Mouse (Mus musculus): ENCODE results near the gene Mpp1. TPM values are rescaled to one million over a fixed set of nuclear protein-coding genes. Genes with fewer than 3 reads are reported as not detected.

Gene Mpp1
- polyA plus RNA-seq (2014; fragmentation: Illumina TruSeq; extraction: RNeasy Lipid Tissue Mini Kit (QIAGEN cat#74804)) = 52.5 TPM

DNA sequence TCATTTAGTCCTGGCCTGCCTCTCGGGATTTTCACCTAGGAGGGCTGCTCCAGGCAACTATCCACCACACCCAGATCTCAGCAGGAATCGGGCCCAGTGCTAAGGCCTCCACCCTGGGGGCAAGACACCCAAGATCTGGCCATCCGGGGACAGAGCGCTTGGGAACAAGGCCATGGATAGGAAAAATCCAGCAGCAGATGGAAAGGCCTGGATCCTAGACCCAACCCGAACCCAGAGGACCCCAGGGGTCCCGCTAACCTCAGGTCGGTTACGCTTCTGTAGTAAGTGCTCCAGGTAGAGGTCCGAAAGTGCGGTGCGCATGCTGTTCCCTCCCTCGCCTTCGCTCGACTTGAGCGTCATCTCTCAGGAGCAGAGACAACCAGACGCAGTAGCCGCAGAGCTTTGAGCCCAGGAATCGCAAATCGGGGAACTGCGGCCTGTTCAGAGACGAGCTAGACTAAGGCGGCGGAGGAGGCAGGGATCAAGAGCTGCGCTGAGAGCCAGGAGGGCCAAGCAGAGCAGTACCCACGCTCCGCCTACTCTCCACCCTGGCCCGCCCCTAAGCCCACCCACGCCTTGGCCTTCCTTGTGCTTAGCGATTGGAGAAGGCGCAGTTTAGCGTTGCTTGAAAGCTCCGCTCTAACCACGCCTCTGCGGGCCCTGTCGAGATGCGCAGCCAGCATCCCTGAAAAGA is at the start of gene Mpp1:
Gene Mpp1, minus strand, starts transcription at position 550 of the 694 bp plus-strand sequence.

DNA sequence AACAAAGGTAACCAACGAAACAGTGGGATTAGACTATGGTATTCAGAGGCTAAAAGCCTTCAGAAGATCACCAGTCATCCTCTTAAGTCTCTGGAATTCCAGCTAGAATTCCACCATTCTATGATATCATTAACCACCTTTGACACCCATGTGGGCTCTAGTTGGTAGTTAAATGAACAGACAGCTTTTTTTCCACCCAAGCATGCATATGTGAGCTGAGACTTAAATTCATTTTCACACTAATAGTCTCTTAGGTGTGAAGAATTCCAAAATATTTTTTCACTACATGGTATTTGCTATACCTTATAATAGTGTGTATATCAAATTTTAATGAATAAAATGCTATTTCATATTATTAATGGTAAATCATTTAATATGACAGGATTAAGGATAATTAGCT is 32.9 kb upstream of the Mpp1 start, which contains the start of gene Smim9:
Gene Smim9, minus strand, starts transcription at position 101 of the 400 bp plus-strand sequence.

DNA sequence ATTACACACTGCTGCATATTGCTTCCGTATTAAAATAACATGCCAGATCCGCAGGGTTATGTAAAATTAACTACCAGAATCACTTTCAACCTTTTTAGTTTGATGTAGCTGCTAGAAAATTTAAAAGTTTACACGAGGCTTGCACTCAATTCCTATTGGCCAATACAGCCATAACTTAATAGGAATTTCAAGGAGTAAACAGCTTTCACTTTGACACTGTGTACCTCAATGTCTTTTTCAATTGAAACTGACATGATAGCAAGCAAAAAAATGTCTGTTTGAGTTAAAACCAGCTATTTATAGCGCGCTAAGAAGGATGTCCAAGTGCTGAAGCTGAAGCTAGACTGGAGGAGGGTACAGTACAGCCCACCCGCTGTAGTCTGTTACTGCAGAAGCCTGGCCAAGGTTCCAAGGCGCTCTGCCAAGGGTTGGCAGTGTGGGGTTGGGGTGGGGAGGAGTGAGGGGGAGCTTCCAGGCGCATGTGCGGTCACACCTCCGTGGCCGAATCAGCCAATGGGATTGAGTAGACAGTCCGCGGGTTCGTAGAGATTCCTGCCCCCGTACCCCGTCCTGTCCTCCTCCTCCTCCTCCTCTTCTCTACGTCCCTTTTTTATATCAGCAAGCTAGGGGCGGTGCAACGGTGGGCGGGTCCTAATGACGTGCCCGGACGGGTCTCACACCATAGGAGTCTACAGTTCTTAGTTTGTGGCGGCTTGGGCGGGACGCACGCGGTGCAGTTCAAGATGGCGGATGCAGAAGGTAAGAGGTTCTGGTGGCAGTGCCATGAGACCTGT is 35.2 kb downstream of the Mpp1 start, which contains the start of gene Dkc1:
Gene Dkc1, plus strand, starts transcription at position 486 of the 794 bp plus-strand sequence.

DNA sequence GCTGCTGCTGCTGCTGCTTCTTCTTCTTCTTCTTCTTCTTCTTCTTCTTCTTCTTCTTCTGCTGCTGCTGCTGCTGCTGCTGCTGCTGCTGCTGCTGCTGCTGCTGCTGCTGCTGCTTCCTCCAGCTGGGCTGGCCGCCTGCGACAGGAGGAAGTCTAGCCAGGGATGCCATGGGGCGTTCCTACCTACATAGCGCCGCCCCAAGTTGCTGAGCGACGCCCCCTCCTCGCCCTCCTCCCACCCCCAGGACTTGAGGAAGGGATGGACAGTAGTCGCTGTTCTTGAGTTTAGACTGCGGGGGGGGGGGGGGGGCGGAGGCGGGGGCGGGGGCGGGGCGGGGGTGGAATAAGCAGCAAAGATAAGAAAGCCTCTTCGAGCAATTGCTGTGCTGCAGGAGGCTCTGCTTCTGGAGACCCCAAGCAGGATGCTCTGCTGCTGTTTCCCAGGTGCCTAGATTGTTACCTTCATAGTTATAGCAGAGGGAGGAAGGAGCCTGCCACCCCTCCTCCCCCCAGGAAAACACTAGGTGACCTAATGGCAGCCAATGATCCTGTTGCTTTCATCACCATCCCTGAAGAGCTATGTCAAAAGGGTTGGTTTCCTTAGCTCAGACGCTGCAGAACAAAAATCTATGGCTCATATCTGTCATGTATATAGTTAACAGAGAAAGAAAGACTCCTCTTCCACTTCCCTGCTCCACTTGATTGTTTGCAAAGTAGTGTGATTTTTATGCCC is 45.9 kb downstream of the Mpp1 start, which contains the start of gene Gab3:
Gene Gab3, minus strand, starts transcription at position 685 of the 735 bp plus-strand sequence.

Other genes with a start within 250 kb of the Mpp1 start
- 6.8 TPM for gene Gab3, start 45.6 kb downstream of the Mpp1 start, polyA plus RNA-seq (2014; fragmentation: Illumina TruSeq; extraction: RNeasy Lipid Tissue Mini Kit (QIAGEN cat#74804))
- 131 TPM for gene Dkc1, start 35.2 kb downstream of the Mpp1 start, polyA plus RNA-seq (2014; fragmentation: Illumina TruSeq; extraction: RNeasy Lipid Tissue Mini Kit (QIAGEN cat#74804))
- gene Smim9, start 32.8 kb upstream of the Mpp1 start, polyA plus RNA-seq (2014; fragmentation: Illumina TruSeq; extraction: RNeasy Lipid Tissue Mini Kit (QIAGEN cat#74804)) = not detected